Mouse (Mus musculus) liver, embryonic 14.5 days (tissue): ENCODE measurements around the gene Mrln. TPM values are rescaled to one million over a fixed set of nuclear protein-coding genes. Genes with fewer than 3 reads are reported as not detected.
"Not testable (repeated sequence)": the region's sequence is repeated elsewhere in the genome, so short reads cannot be mapped to it uniquely, and the experiment has no call there.

Experiments used
- ATAC-seq: fragments of 200-750 bp; cut with Nextera tagmentation; 2 replicates; pipeline ENCODE4 v1.8.0; 2017; ENCODE audit warnings: moderate number of reproducible peaks, mild to moderate bottlenecking, moderate library complexity; ENCODE audit not compliant: insufficient read depth
- DNase-seq, 3 experiments: peaks; one replicate each; pipeline ENCODE4 v3.0.0-alpha.2; 2012 to 2013; ENCODE audit warnings: low read depth in 3 of 3, low spot score in 3 of 3
- H3K27ac ChIP-seq: fragments of 300-500 bp; sonication (generic); 2 replicates; pipeline ENCODE4 v1.5.1; 2014; ENCODE audit warnings: moderate library complexity, mild to moderate bottlenecking, control low read depth, inconsistent platforms
- H3K27me3 ChIP-seq: fragments of 300-500 bp; sonication (generic); 2 replicates; pipeline ENCODE4 v1.6.1; 2014; ENCODE audit warnings: mild to moderate bottlenecking, low read length, moderate library complexity; ENCODE audit not compliant: control insufficient read depth, insufficient read depth
- H3K36me3 ChIP-seq: fragments of 300-500 bp; sonication (generic); replicated peaks from 2 replicates; pipeline ENCODE4 v1.6.1; 2014; ENCODE audit warnings: low read depth; ENCODE audit not compliant: control insufficient read depth, insufficient read depth
- H3K4me1 ChIP-seq, 2 experiments: fragments of 200-500 bp in 1 of 2; fragments of 300-500 bp in 1 of 2; sonication (generic) in 1 of 2; replicated peaks; 2 replicates each; pipeline ENCODE4 v1.6.1; 2012 to 2014; ENCODE audit warnings: antibody characterized with exemption in 1 of 2, inconsistent platforms in 1 of 2, low read length in 1 of 2; ENCODE audit not compliant: control insufficient read depth in 2 of 2, insufficient read depth in 2 of 2
- H3K4me2 ChIP-seq: fragments of 300-500 bp; sonication (generic); 2 replicates; pipeline ENCODE4 v1.6.1; 2014; ENCODE audit warnings: low read depth, mild to moderate bottlenecking, control low read depth, moderate library complexity
- H3K4me3 ChIP-seq, 2 experiments: fragments of 200-500 bp in 1 of 2; fragments of 300-500 bp in 1 of 2; sonication (generic) in 1 of 2; 2 replicates each; pipeline ENCODE4 v1.5.1; 2012 to 2014; ENCODE audit warnings: low read depth in 2 of 2, low read length in 2 of 2, mild to moderate bottlenecking in 2 of 2, control low read depth in 1 of 2, inconsistent platforms in 1 of 2, moderate library complexity in 1 of 2; ENCODE audit not compliant: insufficient read depth in 1 of 2
- H3K9ac ChIP-seq: fragments of 300-500 bp; sonication (generic); replicated peaks from 2 replicates; pipeline ENCODE4 v1.6.1; 2014; ENCODE audit warnings: mild to moderate bottlenecking, control low read depth, moderate library complexity
- H3K9me3 ChIP-seq: fragments of 300-500 bp; sonication (generic); 2 replicates; pipeline ENCODE4 v1.6.1; 2016; ENCODE audit warnings: low read length, mixed read lengths; ENCODE audit not compliant: control insufficient read depth
- CTCF ChIP-seq: IDR thresholded peaks from 2 replicates; pipeline ENCODE4 v1.5.1; 2016; ENCODE audit warnings: antibody characterized with exemption, low read depth, control low read depth
- EP300 ChIP-seq: IDR thresholded peaks from 2 replicates; pipeline ENCODE4 v1.6.1; 2016; ENCODE audit warnings: antibody characterized with exemption, low read depth
- WGBS: fragments of 180-500 bp; shearing (Covaris S2); extraction: QIAGEN DNeasy Blood & Tissue Kit; methylation state at CpG from one replicate; pipeline ENCODE4 v1.1.7; 2014; ENCODE audit not compliant: insufficient replicate concordance; 5-methylcytosine and 5-hydroxymethylcytosine counted together
- polyA plus RNA-seq, 2 experiments: library from polyadenylated mRNA; depleted of rRNA in 1 of 2; stranded (reverse) in 1 of 2; unstranded in 1 of 2; fragments of >200 nt; fragmentation: Nextera tagmentation in 1 of 2; extraction: Ambion mirVana in 1 of 2; gene quantifications; 2 replicates each; pipeline versions ENCODE4 v1.2.1 to v1.2.3; 2012 to 2014

Mrln gene
- polyA plus RNA-seq, 2 experiments, result 0.15 TPM; not detected in 1

- H3K27me3 ChIP-seq, result no peaks in the 10 kb centered on the region
- peaks cover 0 to 17% of the 10 kb centered on the region in 2 experiments; a peak in 2 of 4 replicates for H3K4me1 ChIP-seq
- H3K36me3 ChIP-seq, result no peaks in the 10 kb centered on the region
- 70% methylated on average over 7 of the region's 7 CpGs for WGBS
- ATAC-seq (no peak), DNase-seq (no peak)
- H3K4me2 ChIP-seq, result no peak overlapping the region
- TF ChIP-seq EP300, result no peak
- TF ChIP-seq CTCF, result no peak
- no peak overlapping the region for H3K9ac ChIP-seq
- H3K27ac ChIP-seq, result no peak overlapping the region
- no peaks in the 10 kb centered on the region for H3K9me3 ChIP-seq
- H3K4me3 ChIP-seq, result no peak overlapping the region
Measured at GRCm38 (mm10) chr10:70198951-70199463, 5.5 kb upstream of the Mrln start.

- 46% methylated on average over 6 of the region's 6 CpGs for WGBS
- H3K27me3 ChIP-seq, result no peaks in the 10 kb centered on the region
- no peak for ATAC-seq
Measured at GRCm38 (mm10) chr10:70199466-70200210, 4.8 kb upstream of the Mrln start.

DNA sequence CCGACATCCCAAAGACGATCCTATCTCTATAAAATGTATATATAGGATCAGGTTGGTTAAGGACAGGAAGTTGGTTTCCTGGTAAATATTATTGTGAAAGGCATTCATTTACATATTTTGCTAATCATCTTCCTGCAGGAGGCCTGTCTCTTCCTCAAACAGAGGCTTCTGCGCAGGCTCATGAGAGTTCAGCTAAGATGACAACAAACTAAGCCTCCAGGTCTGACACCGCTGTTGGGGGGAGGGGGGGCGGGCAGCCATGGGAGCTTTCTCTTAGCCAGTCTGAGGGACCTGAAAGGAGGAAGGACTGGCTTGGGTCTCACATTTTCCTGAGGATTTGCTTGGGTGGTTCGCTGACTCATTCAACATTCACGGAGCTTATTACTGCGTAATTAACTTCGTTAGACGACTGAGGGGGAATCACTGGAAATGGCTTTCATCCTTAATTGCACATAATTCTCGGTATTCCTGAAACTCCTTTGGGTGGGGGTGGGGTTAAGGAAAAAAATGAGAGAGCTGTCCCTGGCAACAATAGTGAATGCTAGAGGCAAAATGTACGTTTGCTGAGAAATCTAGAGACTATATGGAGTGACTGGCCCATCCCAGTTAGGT lies 3.5 kb upstream of the Mrln start:
- Histone ChIP-seq H3K36me3 (no peaks in the 10 kb centered on the region), H3K4me3 (no peak overlapping the region), H3K4me2 (no peak overlapping the region), H3K27me3 (no peaks in the 10 kb centered on the region), H3K9me3 (no peaks in the 10 kb centered on the region), H3K9ac (no peak overlapping the region), H3K27ac (no peak overlapping the region), H3K4me1 (peaks cover 0 to 5% of the 10 kb centered on the region in 2 experiments; a peak in 1 of 4 replicates)
- WGBS, result 34% methylated on average over 12 of the region's 12 CpGs
- DNase-seq (no peak), ATAC-seq (no peak)
- no peak for TF ChIP-seq EP300
- no peak for TF ChIP-seq CTCF

More at GRCm38 (mm10) chr10:70199466-70200210, 4.8 kb upstream of the Mrln start:
- Histone ChIP-seq H3K27ac (no peak overlapping the region), H3K4me1 (peaks cover 0 to 16% of the 10 kb centered on the region in 2 experiments; a peak in 2 of 4 replicates), H3K4me3 (no peak overlapping the region), H3K9me3 (no peaks in the 10 kb centered on the region), H3K4me2 (no peak overlapping the region), H3K36me3 (no peaks in the 10 kb centered on the region), H3K9ac (no peak overlapping the region)
- DNase-seq, result no peak
- TF ChIP-seq CTCF (no peak), EP300 (no peak)

GRCm38 (mm10) chr10:70211281-70211680 lies 6.8 kb downstream of the Mrln start:
- no peaks in the 10 kb centered on the region for H3K4me1 ChIP-seq
- H3K9me3 ChIP-seq, result no peaks in the 10 kb centered on the region
- no peak overlapping the region for H3K9ac ChIP-seq
- no peaks in the 10 kb centered on the region for H3K36me3 ChIP-seq
- no peak overlapping the region for H3K4me3 ChIP-seq
- DNase-seq, result no peak
- TF ChIP-seq CTCF, result no peak
- no peaks in the 10 kb centered on the region for H3K27me3 ChIP-seq
- H3K4me2 ChIP-seq, result no peak overlapping the region
- no peak overlapping the region for H3K27ac ChIP-seq
- no peak for ATAC-seq
- WGBS, result 68% methylated on average over 9 of the region's 9 CpGs

DNA sequence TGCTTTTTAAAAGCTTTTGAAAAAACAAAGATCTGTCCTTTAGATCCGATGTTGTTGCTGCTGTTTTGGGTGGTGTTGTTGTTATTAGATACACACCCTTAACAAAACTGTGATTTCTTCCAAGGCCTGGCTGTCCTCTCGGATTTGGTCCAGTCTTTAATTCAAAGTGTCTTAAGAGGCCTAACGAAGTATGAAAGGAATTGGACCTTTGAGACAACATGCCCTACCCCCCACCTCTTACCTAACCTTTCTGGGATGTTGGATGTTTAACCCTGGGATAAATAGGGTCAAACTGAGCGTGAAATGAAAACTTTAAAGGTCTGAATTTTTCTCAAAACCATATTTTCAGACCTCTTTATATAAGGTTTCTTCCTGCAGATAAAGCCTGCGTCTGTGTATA lies 16.5 kb downstream of the Mrln start:
- H3K4me2 ChIP-seq, result no peak overlapping the region

DNA sequence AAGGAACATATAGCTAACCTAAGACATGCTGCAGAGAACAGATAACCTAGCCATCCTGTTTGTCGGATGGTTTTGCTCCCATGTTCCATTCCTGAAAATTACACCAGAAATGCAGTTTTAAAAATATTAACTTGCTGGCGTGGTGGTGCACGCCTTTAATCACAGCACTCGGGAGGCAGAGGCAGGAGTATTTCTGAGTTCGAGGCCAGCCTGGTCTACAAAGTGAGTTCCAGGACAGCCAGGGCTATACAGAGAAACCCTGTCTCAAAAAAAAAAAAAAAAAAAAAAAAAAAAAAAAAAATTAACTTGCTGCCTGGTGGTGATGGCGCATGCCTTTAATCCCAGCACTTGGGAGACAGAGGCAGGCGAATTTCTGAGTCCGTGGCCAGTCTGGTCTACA lies 17.8 kb downstream of the Mrln start:
- not testable (repeated sequence) for H3K9ac ChIP-seq, H3K4me3 ChIP-seq, H3K27me3 ChIP-seq, ATAC-seq, H3K4me2 ChIP-seq, H3K36me3 ChIP-seq, H3K27ac ChIP-seq, DNase-seq, H3K9me3 ChIP-seq, H3K4me1 ChIP-seq
- WGBS, result 73% methylated on average over 8 of the region's 8 CpGs

More for the DNA sequence above, 16.5 kb downstream of the Mrln start:
- no peaks in the 10 kb centered on the region for H3K36me3 ChIP-seq
- WGBS, result 61% methylated on average over 5 of the region's 5 CpGs
- ATAC-seq, result no peak
- H3K9me3 ChIP-seq, result no peaks in the 10 kb centered on the region
- no peak overlapping the region for H3K4me3 ChIP-seq
- no peak overlapping the region for H3K27ac ChIP-seq
- TF ChIP-seq CTCF, result no peak
- TF ChIP-seq EP300, result no peak
- DNase-seq, result no peak
- no peak overlapping the region for H3K9ac ChIP-seq
- H3K4me1 ChIP-seq, result no peaks in the 10 kb centered on the region
- no peaks in the 10 kb centered on the region for H3K27me3 ChIP-seq
